Mouse (Mus musculus): ENCODE results near the gene Tmem104. TPM values are rescaled to one million over a fixed set of nuclear protein-coding genes. Genes with fewer than 3 reads are reported as not detected.

The Tmem104 gene
- polyA plus RNA-seq, 1 experiment, result 15.5 TPM

- H3K36me3 ChIP-seq (ENCODE audit: control insufficient read depth, insufficient read depth), result no peaks in the 10 kb centered on the region
- H3K27me3 ChIP-seq (ENCODE audit: control insufficient read depth, insufficient read depth, insufficient read length), result no peaks in the 10 kb centered on the region
- no peaks in the 10 kb centered on the region for H3K79me2 ChIP-seq (ENCODE audit: control insufficient read depth, insufficient read depth)
- no peak overlapping the region for H3ac ChIP-seq (ENCODE audit: control insufficient read depth, insufficient read length)
- H3K4me3 ChIP-seq, result no peak overlapping the region
- TF ChIP-seq MYOG (IDR thresholded peaks at IDR 0.05; ENCODE audit: control insufficient read depth in 1 of 3, insufficient read depth in 1 of 3, insufficient read length in 2 of 3, low read depth in 2 of 3) (no peak), MAX (IDR thresholded peaks at IDR 0.05; ENCODE audit: low read depth) (no peak), TCF12 (IDR thresholded peaks at IDR 0.05; ENCODE audit: insufficient read depth, poor library complexity, severe bottlenecking) (no peak), SRF (IDR thresholded peaks at IDR 0.05; ENCODE audit: control insufficient read depth, insufficient read length, low read depth) (no peak), TCF3 (IDR thresholded peaks at IDR 0.05; ENCODE audit: insufficient read length, low read depth) (no peak), POLR2AphosphoS2 (IDR thresholded peaks at IDR 0.05; ENCODE audit: insufficient read length, low read depth) (no peak), POLR2A (IDR thresholded peaks at IDR 0.05; ENCODE audit: insufficient read length, low read depth) (no peak), MYOD1 (IDR thresholded peaks at IDR 0.05; ENCODE audit: control insufficient read depth in 1 of 3, insufficient read length in 2 of 3, low read depth in 2 of 3) (no peak), REST (IDR thresholded peaks at IDR 0.05; ENCODE audit: insufficient read depth, insufficient read length) (no peak), E2F4 (IDR thresholded peaks at IDR 0.05; ENCODE audit: insufficient read depth) (no peak), CEBPB (IDR thresholded peaks at IDR 0.05; ENCODE audit: insufficient read depth, poor library complexity, severe bottlenecking) (no peak), USF1 (IDR thresholded peaks at IDR 0.05; ENCODE audit: low read depth) (no peak)
- no peak overlapping the region for H3K4me2 ChIP-seq (ENCODE audit: low read depth)
Measured at GRCm38 (mm10) chr11:115192180-115192579, 4.9 kb downstream of the Tmem104 start.

- no peak overlapping the region for H3K4me3 ChIP-seq
- TF ChIP-seq CEBPB (IDR thresholded peaks at IDR 0.05; ENCODE audit: insufficient read depth, poor library complexity, severe bottlenecking) (no peak), TCF3 (IDR thresholded peaks at IDR 0.05; ENCODE audit: insufficient read length, low read depth) (no peak), USF1 (IDR thresholded peaks at IDR 0.05; ENCODE audit: low read depth) (no peak), POLR2A (IDR thresholded peaks at IDR 0.05; ENCODE audit: insufficient read length, low read depth) (no peak), TCF12 (IDR thresholded peaks at IDR 0.05; ENCODE audit: insufficient read depth, poor library complexity, severe bottlenecking) (no peak)
- no peak overlapping the region for H3ac ChIP-seq (ENCODE audit: control insufficient read depth, insufficient read length)
- no peaks in the 10 kb centered on the region for H3K27me3 ChIP-seq (ENCODE audit: control insufficient read depth, insufficient read depth, insufficient read length)
- H3K79me2 ChIP-seq (ENCODE audit: control insufficient read depth, insufficient read depth), result no peaks in the 10 kb centered on the region
- H3K36me3 ChIP-seq (ENCODE audit: control insufficient read depth, insufficient read depth), result no peaks in the 10 kb centered on the region
- H3K4me2 ChIP-seq (ENCODE audit: low read depth), result no peak overlapping the region
Measured at GRCm38 (mm10) chr11:115194693-115195092, 7.4 kb downstream of the Tmem104 start.

- no peaks in the 10 kb centered on the region for H3K27me3 ChIP-seq (ENCODE audit: control insufficient read depth, insufficient read depth, insufficient read length)
- no peak overlapping the region for H3ac ChIP-seq (ENCODE audit: control insufficient read depth, insufficient read length)
- H3K4me3 ChIP-seq, result no peak overlapping the region
- TF ChIP-seq MAX (IDR thresholded peaks at IDR 0.05; ENCODE audit: low read depth), result no peak
- no peak for TF ChIP-seq CEBPB (IDR thresholded peaks at IDR 0.05; ENCODE audit: insufficient read depth, poor library complexity, severe bottlenecking)
- no peaks in the 10 kb centered on the region for H3K79me2 ChIP-seq (ENCODE audit: control insufficient read depth, insufficient read depth)
- no peaks in the 10 kb centered on the region for H3K36me3 ChIP-seq (ENCODE audit: control insufficient read depth, insufficient read depth)
- no peak overlapping the region for H3K4me2 ChIP-seq (ENCODE audit: low read depth)
Measured at GRCm38 (mm10) chr11:115195933-115196332, 8.6 kb downstream of the Tmem104 start.

GRCm38 (mm10) chr11:115197558-115197957 is 10.3 kb downstream of the Tmem104 start:
- no peak overlapping the region for H3K4me2 ChIP-seq (ENCODE audit: low read depth)
- H3K4me3 ChIP-seq, result no peak overlapping the region
- H3ac ChIP-seq (ENCODE audit: control insufficient read depth, insufficient read length), result no peak overlapping the region
- no peaks in the 10 kb centered on the region for H3K27me3 ChIP-seq (ENCODE audit: control insufficient read depth, insufficient read depth, insufficient read length)
- no peaks in the 10 kb centered on the region for H3K36me3 ChIP-seq (ENCODE audit: control insufficient read depth, insufficient read depth)
- H3K79me2 ChIP-seq (ENCODE audit: control insufficient read depth, insufficient read depth), result no peaks in the 10 kb centered on the region
- TF ChIP-seq CEBPB (IDR thresholded peaks at IDR 0.05; ENCODE audit: insufficient read depth, poor library complexity, severe bottlenecking), result no peak
- no peak for TF ChIP-seq POLR2AphosphoS2 (IDR thresholded peaks at IDR 0.05; ENCODE audit: insufficient read length, low read depth)
- TF ChIP-seq MAX (IDR thresholded peaks at IDR 0.05; ENCODE audit: low read depth), result no peak
- TF ChIP-seq TCF3 (IDR thresholded peaks at IDR 0.05; ENCODE audit: insufficient read length, low read depth), result no peak
- TF ChIP-seq TCF12 (IDR thresholded peaks at IDR 0.05; ENCODE audit: insufficient read depth, poor library complexity, severe bottlenecking), result no peak
- no peak for TF ChIP-seq USF1 (IDR thresholded peaks at IDR 0.05; ENCODE audit: low read depth)
- TF ChIP-seq MYOD1 (IDR thresholded peaks at IDR 0.05; ENCODE audit: control insufficient read depth in 1 of 3, insufficient read length in 2 of 3, low read depth in 2 of 3), result no peak
- no peak for TF ChIP-seq E2F4 (IDR thresholded peaks at IDR 0.05; ENCODE audit: insufficient read depth)

GRCm38 (mm10) chr11:115198932-115199384 is 11.7 kb downstream of the Tmem104 start:
- Histone ChIP-seq H3K27me3 (ENCODE audit: control insufficient read depth, insufficient read depth, insufficient read length) (no peaks in the 10 kb centered on the region), H3K4me2 (ENCODE audit: low read depth) (no peak overlapping the region), H3ac (ENCODE audit: control insufficient read depth, insufficient read length) (no peak overlapping the region), H3K79me2 (ENCODE audit: control insufficient read depth, insufficient read depth) (no peaks in the 10 kb centered on the region), H3K4me3 (no peak overlapping the region), H3K36me3 (ENCODE audit: control insufficient read depth, insufficient read depth) (no peaks in the 10 kb centered on the region)
- TF ChIP-seq TCF3 (IDR thresholded peaks at IDR 0.05; ENCODE audit: insufficient read length, low read depth), result no peak
- no peak for TF ChIP-seq E2F4 (IDR thresholded peaks at IDR 0.05; ENCODE audit: insufficient read depth)
- TF ChIP-seq MYOD1 (IDR thresholded peaks at IDR 0.05; ENCODE audit: control insufficient read depth in 1 of 3, insufficient read length in 2 of 3, low read depth in 2 of 3), result no peak
- no peak for TF ChIP-seq MYOG (IDR thresholded peaks at IDR 0.05; ENCODE audit: control insufficient read depth in 1 of 3, insufficient read depth in 1 of 3, insufficient read length in 2 of 3, low read depth in 2 of 3)
- no peak for TF ChIP-seq POLR2AphosphoS2 (IDR thresholded peaks at IDR 0.05; ENCODE audit: insufficient read length, low read depth)
- no peak for TF ChIP-seq MAX (IDR thresholded peaks at IDR 0.05; ENCODE audit: low read depth)
- no peak for TF ChIP-seq SRF (IDR thresholded peaks at IDR 0.05; ENCODE audit: control insufficient read depth, insufficient read length, low read depth)
- no peak for TF ChIP-seq REST (IDR thresholded peaks at IDR 0.05; ENCODE audit: insufficient read depth, insufficient read length)

Data from myocyte (in vitro differentiated cells).